Mouse (Mus musculus) ES-E14 (cell line): ENCODE measurements around the gene Gm11639.

Experiments used
- HCFC1 ChIP-seq: IDR thresholded peaks from 2 replicates; pipeline ENCODE4 v1.6.1; 2012; ENCODE audit warnings: low read length, inconsistent platforms, borderline replicate concordance; ENCODE audit not compliant: insufficient read depth
- MAFK ChIP-seq: IDR thresholded peaks from 2 replicates; pipeline ENCODE4 v1.6.1; 2014; ENCODE audit warnings: mild to moderate bottlenecking, low read depth, low read length, inconsistent platforms; ENCODE audit not compliant: insufficient read depth
- ZC3H11A ChIP-seq: IDR thresholded peaks from 2 replicates; pipeline ENCODE4 v1.6.1; 2012; ENCODE audit warnings: low read depth, mild to moderate bottlenecking, inconsistent platforms, low read length, borderline replicate concordance
- ZNF384 ChIP-seq: IDR thresholded peaks from 2 replicates; pipeline ENCODE4 v1.6.1; 2012; ENCODE audit warnings: low read depth, low read length, inconsistent platforms

- TF ChIP-seq ZNF384 (peak; percentile 37; the same call in 1 of the 2 replicates), ZC3H11A (no peak), HCFC1 (no peak; the same call in 1 of the 2 replicates), MAFK (peak; percentile 88; the same call in 1 of the 2 replicates)
These were observed 474.3 kb downstream of the Gm11639 start for GRCm38 (mm10) chr11:105159673-105160360.
